Mouse (Mus musculus) C2C12 (cell line): ENCODE measurements around the gene Mybbp1a.

ENCODE experiments used
- CEBPB ChIP-seq: IDR thresholded peaks from one replicate; pipeline ENCODE4 v1.6.1; 2011; ENCODE audit warnings: low read depth, mild to moderate bottlenecking, control low read depth, moderate library complexity
- CTCF ChIP-seq: IDR thresholded peaks from one replicate; pipeline ENCODE4 v1.5.1; 2011; ENCODE audit not compliant: control insufficient read depth, insufficient read depth, insufficient read length
- FOSL1 ChIP-seq: IDR thresholded peaks from one replicate; pipeline ENCODE4 v1.8.0; 2011; ENCODE audit warnings: mild to moderate bottlenecking, low read length; ENCODE audit not compliant: poor library complexity, insufficient read depth, severe bottlenecking
- MAX ChIP-seq: IDR thresholded peaks from one replicate; pipeline ENCODE4 v1.6.1; 2011; ENCODE audit warnings: mild to moderate bottlenecking, control low read depth
- MYOD1 ChIP-seq: IDR thresholded peaks from one replicate; pipeline ENCODE4 v1.6.1; 2011; ENCODE audit warnings: low read depth; ENCODE audit not compliant: control insufficient read depth, insufficient read length
- MYOG ChIP-seq: IDR thresholded peaks from one replicate; pipeline ENCODE4 v1.6.1; 2011; ENCODE audit not compliant: control insufficient read depth, insufficient read length; ENCODE audit errors: extremely low read depth
- USF1 ChIP-seq: IDR thresholded peaks from one replicate; pipeline ENCODE4 v1.6.1; 2011; ENCODE audit warnings: low read depth, mild to moderate bottlenecking, control low read depth, moderate library complexity

DNA sequence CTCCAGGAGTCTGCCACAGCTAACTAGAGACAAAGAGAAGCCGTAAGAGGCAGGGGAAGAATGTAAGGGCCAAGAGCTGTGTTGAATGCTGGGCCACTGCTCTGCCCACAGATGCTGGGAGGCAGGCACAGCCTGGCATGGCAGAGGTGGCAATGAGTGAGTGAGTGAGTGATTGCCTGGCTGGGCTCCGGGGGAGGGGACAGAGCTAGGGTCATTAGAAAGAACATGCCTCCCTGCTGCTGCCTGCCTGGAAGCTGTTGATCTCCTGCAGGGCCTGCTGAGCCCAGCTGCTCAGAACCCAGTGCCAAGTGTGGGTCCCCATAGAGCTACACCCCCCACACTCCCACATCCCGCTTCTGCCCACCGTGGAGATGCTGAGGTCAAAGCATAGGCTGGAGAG is 56.2 kb downstream of the Mybbp1a start:
- no peak for TF ChIP-seq CTCF
- TF ChIP-seq MAX: no peak
- TF ChIP-seq CEBPB: no peak
- no peak for TF ChIP-seq USF1
- TF ChIP-seq MYOG: no peak
- TF ChIP-seq MYOD1: no peak
- TF ChIP-seq FOSL1: no peak
